Mouse (Mus musculus) c-Kit-positive CD71-positive TER-119-negative erythroid progenitor cells, embryonic 14.5 days (primary cell): ENCODE measurements at regions not wholly inside any gene's neighbourhood (a gene's known extent, or its start where the extent isn't known, plus 50 kb on each side); places are given as distances from the start of the nearest gene placed in this dataset.

ENCODE experiments used
- DNase-seq: peaks from one replicate; pipeline ENCODE4 v3.0.0-alpha.2; 2013; ENCODE audit warnings: low read depth

DNA sequence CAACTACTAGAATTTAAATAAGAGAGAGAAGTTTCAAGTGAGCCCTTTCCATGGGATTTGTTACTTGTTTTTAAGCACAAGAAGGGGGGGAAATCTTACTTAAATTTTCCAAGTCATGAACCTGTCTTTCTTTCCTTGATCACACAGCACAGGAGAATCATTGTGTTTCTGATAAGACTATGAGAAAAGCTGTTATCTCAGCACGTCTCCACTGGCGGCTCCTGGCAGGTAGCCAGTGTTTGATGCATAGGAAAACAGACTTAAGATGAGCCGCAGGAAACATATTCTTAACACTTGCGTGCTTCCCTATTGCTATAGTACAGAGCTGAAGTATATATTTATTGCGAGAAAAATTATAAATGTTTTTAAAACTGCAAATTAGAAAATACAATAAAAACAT is 920.3 kb downstream of the Efna5 start:
- peak; percentile 13 for DNase-seq

DNA sequence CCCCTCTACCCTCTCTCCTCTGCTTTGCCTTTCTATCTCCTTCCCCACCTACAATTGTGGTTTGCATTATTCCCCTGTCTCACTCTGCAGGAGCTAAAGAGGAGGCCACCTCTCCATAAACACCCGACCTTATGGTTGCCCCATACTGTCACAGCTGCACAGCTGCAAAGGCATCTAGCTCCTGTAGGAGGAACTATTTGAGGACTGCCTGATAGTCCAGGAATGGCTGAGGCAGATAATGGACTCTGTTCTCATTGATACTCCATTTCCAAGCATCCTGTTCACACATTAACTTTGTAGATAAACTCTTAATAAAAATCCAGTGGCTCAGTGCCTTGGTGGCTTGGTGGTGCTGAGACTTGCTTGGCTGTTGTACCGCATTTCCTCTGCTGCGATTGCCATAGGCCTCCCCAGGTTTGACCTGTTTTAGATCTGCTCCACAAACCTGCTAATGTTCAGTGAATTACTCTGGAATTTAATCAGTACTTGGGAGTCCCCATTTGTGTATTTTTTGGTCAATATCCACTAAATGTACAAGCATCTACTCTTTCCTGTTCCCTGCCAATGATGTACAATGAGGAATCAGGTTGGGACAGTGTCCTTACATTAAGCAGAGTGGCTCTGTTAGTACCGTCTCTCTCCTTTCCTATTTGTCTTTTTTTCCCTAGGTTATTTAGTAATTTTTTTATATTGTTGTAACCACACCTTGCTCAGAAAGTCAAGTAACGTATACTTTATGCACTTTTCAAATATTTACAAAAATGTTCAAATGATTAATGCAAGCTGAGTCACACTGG is 920.9 kb downstream of the Efna5 start:
- DNase-seq, result peak; percentile 28

DNA sequence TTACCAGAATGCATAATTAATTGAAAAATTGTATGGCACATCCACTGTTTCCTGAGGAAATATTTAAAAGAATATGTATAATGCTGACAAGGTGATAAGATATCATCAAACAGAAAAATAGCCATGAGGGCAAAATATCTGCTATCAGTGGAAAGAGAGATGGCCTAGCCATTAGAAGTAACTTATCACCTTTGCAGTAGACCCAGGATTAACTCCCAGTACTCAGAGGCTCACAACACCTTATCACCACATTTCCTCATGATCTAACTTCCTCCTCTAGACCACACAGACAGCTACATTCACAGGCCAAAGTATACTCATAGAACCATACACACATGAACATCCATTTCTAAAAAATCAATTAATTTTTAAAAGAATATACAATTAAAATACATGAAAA is 963.4 kb downstream of the Efna5 start:
- DNase-seq, result no peak

DNA sequence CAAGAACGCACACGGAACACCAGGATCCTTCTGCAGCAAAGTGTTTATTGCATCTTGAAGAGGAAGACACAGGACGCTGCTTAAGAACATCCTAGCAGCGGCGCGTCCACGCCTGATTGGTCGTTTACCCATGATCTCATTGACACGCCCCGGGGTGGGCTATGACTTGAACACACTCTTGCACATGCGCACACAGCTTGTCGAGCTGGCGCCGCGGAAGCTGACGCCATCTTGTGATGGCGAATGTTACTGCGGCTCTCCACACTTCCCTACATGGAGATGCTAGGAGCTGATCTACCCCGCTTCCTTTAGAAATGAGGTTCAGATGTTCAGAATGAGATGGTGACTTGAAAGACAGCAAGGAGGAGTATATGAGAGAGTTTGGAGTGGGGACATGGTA is 978.2 kb downstream of the Efna5 start:
- DNase-seq, result no peak

DNA sequence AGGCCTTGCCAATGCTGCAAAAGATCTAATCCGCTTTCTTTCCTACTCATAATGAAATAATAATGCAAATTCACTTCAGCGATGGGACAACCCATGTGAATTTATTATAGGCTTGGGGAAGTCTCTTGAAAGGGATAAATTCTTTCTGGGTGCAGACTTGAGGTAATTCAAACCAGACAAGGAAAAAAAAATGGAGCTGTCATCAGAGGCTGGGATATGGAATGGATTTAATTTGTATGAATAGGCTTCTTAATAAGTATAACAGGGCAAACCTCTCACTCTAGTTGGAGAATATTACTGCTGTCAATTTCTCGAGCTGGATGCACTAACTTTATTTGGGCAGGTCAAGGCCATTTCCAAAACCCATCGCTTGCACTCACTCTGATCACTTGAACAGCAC is 990.5 kb downstream of the Efna5 start:
- DNase-seq, result no peak

DNA sequence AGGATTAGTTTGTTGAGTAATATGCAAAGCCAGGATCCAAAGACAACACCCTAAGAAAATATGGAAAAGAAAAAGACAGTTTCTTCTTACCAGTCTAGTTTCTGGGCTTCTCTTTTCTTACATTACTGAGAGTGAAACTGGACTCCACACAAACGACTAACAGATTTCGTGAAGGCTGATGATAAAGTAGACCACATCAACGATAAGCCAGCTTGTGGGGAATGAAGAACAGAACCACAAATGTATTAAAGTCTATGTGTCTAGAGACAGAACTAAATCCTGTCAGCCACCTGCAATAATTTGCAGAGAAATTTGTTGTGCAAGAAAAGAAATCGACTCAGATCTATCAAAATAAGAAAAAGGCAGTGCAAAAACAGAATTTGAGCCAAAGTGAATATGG is 1015.0 kb downstream of the Efna5 start:
- no peak for DNase-seq

DNA sequence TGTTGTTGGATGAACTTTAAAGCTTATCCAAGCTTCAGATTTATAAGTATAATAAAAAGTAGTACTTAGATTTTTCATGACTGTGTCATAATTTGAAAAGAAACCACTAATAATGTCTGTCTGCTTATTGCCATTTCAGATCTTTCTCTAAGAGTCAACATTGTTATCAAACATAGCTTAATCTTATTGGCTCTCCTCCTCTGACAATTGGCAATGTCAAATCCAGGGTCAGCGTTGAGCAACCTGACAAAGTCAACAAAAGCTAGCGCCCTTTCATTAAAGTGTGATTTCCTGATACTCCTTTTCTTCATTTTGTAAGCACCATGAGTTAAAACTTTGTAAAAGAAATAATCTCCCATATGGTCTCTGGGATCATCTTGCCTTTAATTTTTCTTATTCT is 1018.7 kb downstream of the Efna5 start:
- DNase-seq, result no peak

DNA sequence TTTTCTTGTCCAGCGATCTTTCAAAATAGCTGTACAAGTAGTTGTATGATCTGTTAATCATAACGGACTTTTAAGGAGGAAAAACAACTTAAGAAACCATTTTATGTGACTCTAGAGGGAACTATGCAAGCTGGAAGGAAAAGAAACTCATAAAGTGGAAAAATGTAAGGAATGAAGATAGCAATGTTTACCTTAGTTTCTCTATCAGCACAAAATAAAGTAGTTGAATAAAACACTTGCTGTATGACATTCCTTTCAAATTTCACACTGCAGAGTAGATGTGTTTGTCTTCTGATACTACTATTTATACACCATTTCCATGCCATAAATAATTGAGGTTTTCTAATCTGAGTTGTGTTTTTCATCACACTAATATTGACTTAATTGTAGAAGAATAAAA is 1043.6 kb downstream of the Efna5 start:
- DNase-seq, result no peak

DNA sequence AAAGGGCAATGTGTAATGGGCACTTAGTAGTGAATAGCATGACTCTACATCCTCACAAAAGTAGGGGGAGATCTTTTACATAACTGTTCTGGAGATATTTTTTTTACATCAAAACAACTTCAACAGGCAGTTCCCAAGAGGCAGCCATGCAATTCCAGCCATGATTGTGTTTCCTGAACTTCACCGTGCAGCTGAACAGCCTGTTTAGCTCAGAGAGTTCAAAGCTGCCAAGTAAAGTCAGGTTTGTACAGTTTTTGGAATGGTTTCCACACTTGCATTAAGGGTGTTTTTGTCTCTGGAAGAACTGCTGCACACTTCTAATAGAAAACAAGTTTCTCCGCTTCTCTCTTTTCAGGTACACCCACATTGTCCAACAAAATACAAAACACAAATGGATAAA is 1065.6 kb downstream of the Efna5 start:
- no peak for DNase-seq

DNA sequence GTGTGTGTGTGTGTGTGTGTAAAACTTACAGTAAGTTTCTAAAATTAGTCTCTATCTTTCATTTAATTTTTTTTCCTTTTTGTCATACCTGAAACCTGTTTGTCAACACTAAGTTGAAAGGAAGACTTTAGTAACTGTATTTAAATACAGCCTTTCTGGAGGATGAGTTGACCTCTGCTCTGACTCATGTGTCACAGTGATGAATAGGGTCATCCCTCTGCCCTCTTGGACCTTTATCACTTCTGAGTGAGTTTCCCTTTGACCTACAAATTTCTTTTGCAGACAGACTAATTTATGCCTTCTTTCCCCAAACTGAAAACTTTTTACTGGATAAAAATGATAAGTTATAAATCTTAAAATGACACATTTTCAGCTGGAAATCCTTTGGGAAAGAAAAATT is 1112.8 kb downstream of the Efna5 start:
- no peak for DNase-seq

DNA sequence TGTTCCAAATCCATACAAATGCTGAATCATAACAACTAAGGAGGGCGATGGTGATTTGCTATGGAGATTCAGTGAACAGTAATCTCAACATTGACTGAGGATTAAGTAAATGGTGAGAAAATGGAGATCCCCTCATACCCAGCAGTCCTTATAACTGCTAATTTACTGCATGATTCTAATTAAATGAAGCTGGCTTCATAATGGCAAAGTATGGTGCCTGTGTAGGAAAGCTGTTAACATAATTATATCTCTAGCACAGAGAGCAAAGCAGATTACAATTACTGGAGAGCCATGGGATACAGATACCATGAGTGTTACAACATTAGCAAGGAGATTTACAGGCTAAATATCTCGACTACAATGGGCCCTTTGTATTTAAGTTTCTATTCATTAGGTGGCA is 1116.0 kb downstream of the Efna5 start:
- no peak for DNase-seq
